Comparison of ENCODE assay signal across 8 mouse cellular contexts in genomic region chr7:19341761-19342409, GRCm38 (mm10). TPM values are rescaled to one million over a fixed set of nuclear protein-coding genes. Genes with fewer than 3 reads are reported as not detected.
DNase-seq lines count a peak whose midpoint lies in the region; ATAC-seq and TF ChIP-seq lines count a peak whose summit lies in the region.

No protein-coding gene starts in this region.

- H3K4me1 ChIP-seq in lung, embryonic 14.5 days (ENCODE audit: insufficient read depth): no peaks in the 10 kb centered on the region; the same call in 1 of the 2 replicates
- peaks cover 14% of the 10 kb centered on the region for H3K4me1 ChIP-seq in lung, adult 2 months (ENCODE audit: control insufficient read depth, insufficient read depth, low read length)
- peaks cover 66% of the 10 kb centered on the region for H3K4me1 ChIP-seq in heart, embryonic 10.5 days
- H3K4me1 ChIP-seq in neural tube, embryonic 14.5 days (ENCODE audit: control insufficient read depth, insufficient read depth, low read length): peaks cover 28% of the 10 kb centered on the region; the same call in 1 of the 2 replicates

- peak; percentile 40 for ATAC-seq in lung, embryonic 14.5 days (ENCODE audit: insufficient read depth)
- ATAC-seq in neural tube, embryonic 14.5 days (ENCODE audit: low read depth): no peak

- H3K4me2 ChIP-seq in lung, embryonic 14.5 days: peak overlapping the region; percentile 94
- H3K4me2 ChIP-seq in neural tube, embryonic 14.5 days (ENCODE audit: low read depth, low read length): peak overlapping the region; percentile 91

- H3K9me3 ChIP-seq in lung, embryonic 14.5 days (ENCODE audit: low read depth, low read length): no peaks in the 10 kb centered on the region
- H3K9me3 ChIP-seq in heart, embryonic 10.5 days: no peaks in the 10 kb centered on the region
- no peaks in the 10 kb centered on the region for H3K9me3 ChIP-seq in neural tube, embryonic 14.5 days (ENCODE audit: control insufficient read depth, low read length)

- peaks cover 12% of the 10 kb centered on the region for H3K27me3 ChIP-seq in lung, embryonic 14.5 days (ENCODE audit: insufficient read depth, low read length)
- H3K27me3 ChIP-seq in heart, embryonic 10.5 days (ENCODE audit: insufficient read depth, poor library complexity, severe bottlenecking): peaks cover 3% of the 10 kb centered on the region; the same call in 1 of the 2 replicates
- peaks cover 6% of the 10 kb centered on the region for H3K27me3 ChIP-seq in neural tube, embryonic 14.5 days (ENCODE audit: control insufficient read depth, insufficient read depth, low read length)

- H3K4me3 ChIP-seq in lung, embryonic 14.5 days (ENCODE audit: low read depth, low read length): peak overlapping the region; percentile 47
- H3K4me3 ChIP-seq in lung, adult 2 months (replicated peaks; ENCODE audit: extremely low read depth, low read depth, low read length): no peak overlapping the region
- peak overlapping the region; percentile 64 for H3K4me3 ChIP-seq in heart, embryonic 10.5 days
- H3K4me3 ChIP-seq in neural tube, embryonic 14.5 days (ENCODE audit: low read depth, low read length): peak overlapping the region; percentile 37

- peak overlapping the region; percentile 60; the same call in 1 of the 2 replicates for H3K27ac ChIP-seq in lung, embryonic 14.5 days (ENCODE audit: low read depth)
- peak overlapping the region; percentile 92 for H3K27ac ChIP-seq in heart, embryonic 10.5 days
- no peak overlapping the region for H3K27ac ChIP-seq in neural tube, embryonic 14.5 days (ENCODE audit: low read depth, low read length)

- intact Hi-C loops in left cerebral cortex, postnatal 25 days (cut with DNase I): loop anchor here (2.0 kb wide), 2 partner anchors 103 to 113 kb away; partner anchors contain the start of gene Opa3

- H3K9ac ChIP-seq in lung, embryonic 14.5 days: peak overlapping the region; percentile 48
- H3K9ac ChIP-seq in neural tube, embryonic 14.5 days (replicated peaks; ENCODE audit: low read depth, low read length): peak overlapping the region; percentile 34; the same call in 1 of the 2 replicates

- no peaks in the 10 kb centered on the region for H3K36me3 ChIP-seq in lung, embryonic 14.5 days (ENCODE audit: insufficient read depth)
- H3K36me3 ChIP-seq in heart, embryonic 10.5 days: 0 out of 2 replicates have a peak, but pooled peaks cover 2% of the 10 kb centered on the region
- H3K36me3 ChIP-seq in neural tube, embryonic 14.5 days (ENCODE audit: control insufficient read depth, insufficient read depth, low read length): no peaks in the 10 kb centered on the region

- DNase-seq in lung, embryonic 14.5 days: peak; percentile 57
- DNase-seq in lung, adult 2 months: no peak
- DNase-seq in cerebellum, postnatal 36 days: peak; percentile 44 to 47
- peak; percentile 90 for DNase-seq in heart, embryonic 10.5 days (ENCODE audit: low spot score)
- peak; percentile 54 to 80 for DNase-seq in left cerebral cortex, postnatal 25 days (ENCODE audit: low spot score in 2 of 2)
- no peak for DNase-seq in layer of hippocampus, adult 9-11 months
- no peak for DNase-seq in thymus, adult 18-20 months

- under 1% methylated on average over 41 of the region's 41 CpGs for WGBS in lung, embryonic 14.5 days
- WGBS in lung, adult 2 months: 1% methylated on average over 41 of the region's 41 CpGs
- WGBS in heart, embryonic 10.5 days: 3% methylated on average over 41 of the region's 41 CpGs
- 1% methylated on average over 41 of the region's 41 CpGs for WGBS in neural tube, embryonic 14.5 days

- no peak for TF ChIP-seq POLR2A in lung, adult 2 months (IDR thresholded peaks at IDR 0.05; ENCODE audit: borderline replicate concordance, extremely low read depth, low read depth, low read length)

- no peak for TF ChIP-seq CTCF in lung, embryonic 14.5 days (IDR thresholded peaks at IDR 0.05; ENCODE audit: low read depth)
- TF ChIP-seq CTCF in lung, adult 2 months (IDR thresholded peaks at IDR 0.05; ENCODE audit: insufficient read depth, low read length): no peak

RNA-seq across cellular contexts. Expression of gene Ercc1, which starts 2.7 kb away (rescaled TPM):
- 88.6 and 90.5 TPM in 2 replicates for polyA plus RNA-seq in lung, embryonic 14.5 days (2014; fragmentation: Nextera tagmentation; extraction: Ambion mirVana)
- polyA plus RNA-seq in lung, adult 2 months (2012; rRNA removed): 38.7 and 46.6 TPM in 2 replicates
- 74.0 and 84.2 TPM in 2 replicates for polyA plus RNA-seq in heart, embryonic 10.5 days (2016; fragmentation: Nextera tagmentation; extraction: Ambion mirVana)
- total RNA-seq in left cerebral cortex, postnatal 25 days (2021): 10 to 100 TPM; 34.1 to 40.5 TPM
- polyA plus RNA-seq in neural tube, embryonic 14.5 days (2014; fragmentation: Nextera tagmentation; extraction: Ambion mirVana): 90.4 and 98.9 TPM in 2 replicates

RNA-seq across cellular contexts. Expression of gene Cd3eap, which starts 17.4 kb away (rescaled TPM):
- polyA plus RNA-seq in lung, embryonic 14.5 days (2014; fragmentation: Nextera tagmentation; extraction: Ambion mirVana): 21.3 and 24.2 TPM in 2 replicates
- polyA plus RNA-seq in lung, adult 2 months (2012; rRNA removed): 4.6 and 5.2 TPM in 2 replicates
- polyA plus RNA-seq in heart, embryonic 10.5 days (2016; fragmentation: Nextera tagmentation; extraction: Ambion mirVana): 23.2 and 27.8 TPM in 2 replicates
- 10 to 100 TPM; 16.6 to 20.0 TPM for total RNA-seq in left cerebral cortex, postnatal 25 days (2021)
- polyA plus RNA-seq in neural tube, embryonic 14.5 days (2014; fragmentation: Nextera tagmentation; extraction: Ambion mirVana): 19.1 and 21.5 TPM in 2 replicates

RNA-seq across cellular contexts. Expression of gene Ppp1r13l, which starts 17.7 kb away (rescaled TPM):
- 5.4 and 7.9 TPM in 2 replicates for polyA plus RNA-seq in lung, embryonic 14.5 days (2014; fragmentation: Nextera tagmentation; extraction: Ambion mirVana)
- polyA plus RNA-seq in lung, adult 2 months (2012; rRNA removed): 10.0 and 17.8 TPM in 2 replicates
- 12.0 and 16.2 TPM in 2 replicates for polyA plus RNA-seq in heart, embryonic 10.5 days (2016; fragmentation: Nextera tagmentation; extraction: Ambion mirVana)
- 1 to 10 TPM; 5.4 to 9.9 TPM for total RNA-seq in left cerebral cortex, postnatal 25 days (2021)
- 1.4 and 1.7 TPM in 2 replicates for polyA plus RNA-seq in neural tube, embryonic 14.5 days (2014; fragmentation: Nextera tagmentation; extraction: Ambion mirVana)

RNA-seq across cellular contexts. Expression of gene Fosb, which starts 32.0 kb away (rescaled TPM):
- not detected in 2 replicates for polyA plus RNA-seq in lung, embryonic 14.5 days (2014; fragmentation: Nextera tagmentation; extraction: Ambion mirVana)
- polyA plus RNA-seq in lung, adult 2 months (2012; rRNA removed): 4.0 and 4.6 TPM in 2 replicates
- 0.24 and 0.27 TPM in 2 replicates for polyA plus RNA-seq in heart, embryonic 10.5 days (2016; fragmentation: Nextera tagmentation; extraction: Ambion mirVana)
- 10 to 100 TPM; 21.0 to 26.0 TPM for total RNA-seq in left cerebral cortex, postnatal 25 days (2021)
- not detected in 2 replicates for polyA plus RNA-seq in neural tube, embryonic 14.5 days (2014; fragmentation: Nextera tagmentation; extraction: Ambion mirVana)

RNA-seq across cellular contexts. Expression of gene Ercc2, which starts 39.9 kb away (rescaled TPM):
- polyA plus RNA-seq in lung, embryonic 14.5 days (2014; fragmentation: Nextera tagmentation; extraction: Ambion mirVana): 11.4 and 12.1 TPM in 2 replicates
- polyA plus RNA-seq in lung, adult 2 months (2012; rRNA removed): 43.3 and 44.6 TPM in 2 replicates
- 19.2 and 19.3 TPM in 2 replicates for polyA plus RNA-seq in heart, embryonic 10.5 days (2016; fragmentation: Nextera tagmentation; extraction: Ambion mirVana)
- total RNA-seq in left cerebral cortex, postnatal 25 days (2021): 10 to 100 TPM; 31.9 to 32.3 TPM
- 11.4 TPM in 2 replicates for polyA plus RNA-seq in neural tube, embryonic 14.5 days (2014; fragmentation: Nextera tagmentation; extraction: Ambion mirVana)

Comparison
In these comparisons a context has a peak if more than half of its experiments do, and no peak if none do; other contexts are left out.
1. DNase-seq: peak in lung, embryonic 14.5 days (single experiment), cerebellum, postnatal 36 days (2 of 2), heart, embryonic 10.5 days (single experiment) and left cerebral cortex, postnatal 25 days (2 of 2); none in lung, adult 2 months (single experiment), layer of hippocampus, adult 9-11 months (single experiment) and thymus, adult 18-20 months (0 of 2).